Mouse (Mus musculus): ENCODE measurements around the gene Chchd1. TPM values are rescaled to one million over a fixed set of nuclear protein-coding genes. Genes with fewer than 3 reads are reported as not detected.

The Chchd1 gene
- polyA plus RNA-seq, 1 experiment from 2014 or later, result 281 TPM

GRCm38 (mm10) chr14:20707201-20708190 is 4.7 kb downstream of the Chchd1 start, which contains the start of gene Zswim8:
Zswim8 (plus strand) TSS chr14:20707552.
- no peaks in the 10 kb centered on the region for H3K9me3 ChIP-seq (replicated peaks)
- peak within 1 kb of the TSS; percentile 94 for H3K9ac ChIP-seq
- H3K4me2 ChIP-seq, result peak within 1 kb of the TSS; percentile 81
- under 1% methylated on average over 72 of the region's 80 CpGs for WGBS
- peaks cover 32% of the 10 kb centered on the region for H3K4me1 ChIP-seq
- H3K36me3 ChIP-seq (ENCODE audit: poor library complexity, severe bottlenecking), result peaks cover 40% of the 10 kb centered on the region
- ATAC-seq, result peak; percentile 92
- H3K4me3 ChIP-seq, result peak within 1 kb of the TSS; percentile 92
- peak within 1 kb of the TSS; percentile 76 for H3K27ac ChIP-seq
- no peaks in the 10 kb centered on the region for H3K27me3 ChIP-seq

- Histone ChIP-seq H3K4me3 (peak overlapping the region; percentile 92), H3K9me3 (replicated peaks) (no peaks in the 10 kb centered on the region), H3K27me3 (no peaks in the 10 kb centered on the region), H3K4me2 (peak overlapping the region; percentile 81), H3K4me1 (peaks cover 32% of the 10 kb centered on the region), H3K27ac (0 out of 2 replicates have a peak overlapping the region, but pooled peaks have one; percentile 76), H3K9ac (peak overlapping the region; percentile 94), H3K36me3 (ENCODE audit: poor library complexity, severe bottlenecking) (peaks cover 47% of the 10 kb centered on the region)
- no peak for ATAC-seq
- 7% methylated on average over 10 of the region's 10 CpGs for WGBS
These were observed 5.4 kb downstream of the Chchd1 start for GRCm38 (mm10) chr14:20708239-20708638.

- H3K4me1 ChIP-seq, result peaks cover 11% of the 10 kb centered on the region
- 84% methylated on average over 11 of the region's 11 CpGs for WGBS
- H3K27ac ChIP-seq, result no peak overlapping the region
- H3K4me3 ChIP-seq, result no peak overlapping the region
- no peak for ATAC-seq
- no peaks in the 10 kb centered on the region for H3K27me3 ChIP-seq
- H3K9me3 ChIP-seq (replicated peaks), result no peaks in the 10 kb centered on the region
- H3K36me3 ChIP-seq (ENCODE audit: poor library complexity, severe bottlenecking), result peaks cover 93% of the 10 kb centered on the region
- no peak overlapping the region for H3K4me2 ChIP-seq
- H3K9ac ChIP-seq, result no peak overlapping the region
These were observed 11.0 kb downstream of the Chchd1 start for GRCm38 (mm10) chr14:20713832-20714231.

GRCm38 (mm10) chr14:20718443-20718842 is 15.6 kb downstream of the Chchd1 start:
- Histone ChIP-seq H3K27ac (no peak overlapping the region), H3K36me3 (ENCODE audit: poor library complexity, severe bottlenecking) (peaks cover 100% of the 10 kb centered on the region), H3K27me3 (no peaks in the 10 kb centered on the region), H3K4me2 (no peak overlapping the region), H3K4me1 (no peaks in the 10 kb centered on the region), H3K4me3 (no peak overlapping the region), H3K9ac (no peak overlapping the region), H3K9me3 (replicated peaks) (no peaks in the 10 kb centered on the region)
- 91% methylated on average over 10 of the region's 10 CpGs for WGBS
- ATAC-seq, result no peak

GRCm38 (mm10) chr14:20719767-20720166 is 17.0 kb downstream of the Chchd1 start:
- Histone ChIP-seq H3K36me3 (ENCODE audit: poor library complexity, severe bottlenecking) (peaks cover 99% of the 10 kb centered on the region), H3K27me3 (no peaks in the 10 kb centered on the region), H3K9me3 (replicated peaks) (no peaks in the 10 kb centered on the region), H3K27ac (no peak overlapping the region), H3K4me1 (no peaks in the 10 kb centered on the region), H3K4me3 (no peak overlapping the region), H3K4me2 (no peak overlapping the region), H3K9ac (no peak overlapping the region)
- WGBS, result 96% methylated on average over 12 of the region's 12 CpGs
- no peak for ATAC-seq

GRCm38 (mm10) chr14:20721371-20721770 is 18.6 kb downstream of the Chchd1 start:
- Histone ChIP-seq H3K4me3 (no peak overlapping the region), H3K4me1 (no peaks in the 10 kb centered on the region), H3K9me3 (replicated peaks) (no peaks in the 10 kb centered on the region), H3K27me3 (no peaks in the 10 kb centered on the region), H3K27ac (no peak overlapping the region), H3K4me2 (no peak overlapping the region), H3K36me3 (ENCODE audit: poor library complexity, severe bottlenecking) (peaks cover 98% of the 10 kb centered on the region), H3K9ac (no peak overlapping the region)
- 0 out of 2 replicates have a peak, but pooled peaks have one; percentile 3 for ATAC-seq
- 94% methylated on average over 4 of the region's 4 CpGs for WGBS

GRCm38 (mm10) chr14:20723006-20723405 is 20.2 kb downstream of the Chchd1 start:
- H3K9ac ChIP-seq, result no peak overlapping the region
- H3K9me3 ChIP-seq (replicated peaks), result no peaks in the 10 kb centered on the region
- no peak for ATAC-seq
- no peak overlapping the region for H3K27ac ChIP-seq
- H3K27me3 ChIP-seq, result no peaks in the 10 kb centered on the region
- H3K4me2 ChIP-seq, result no peak overlapping the region
- 93% methylated on average over 12 of the region's 12 CpGs for WGBS
- H3K36me3 ChIP-seq (ENCODE audit: poor library complexity, severe bottlenecking), result peaks cover 94% of the 10 kb centered on the region
- H3K4me3 ChIP-seq, result no peak overlapping the region
- no peaks in the 10 kb centered on the region for H3K4me1 ChIP-seq

GRCm38 (mm10) chr14:20724043-20724442 is 21.2 kb downstream of the Chchd1 start:
- H3K27me3 ChIP-seq, result no peaks in the 10 kb centered on the region
- no peak overlapping the region for H3K27ac ChIP-seq
- 32% methylated on average over 5 of the region's 5 CpGs for WGBS
- H3K4me2 ChIP-seq, result no peak overlapping the region
- no peak overlapping the region for H3K9ac ChIP-seq
- peaks cover 94% of the 10 kb centered on the region for H3K36me3 ChIP-seq (ENCODE audit: poor library complexity, severe bottlenecking)
- no peaks in the 10 kb centered on the region for H3K4me1 ChIP-seq
- ATAC-seq, result peak; percentile 39; the same call in 1 of the 2 replicates
- H3K9me3 ChIP-seq (replicated peaks), result no peaks in the 10 kb centered on the region
- no peak overlapping the region for H3K4me3 ChIP-seq

- no peak overlapping the region for H3K4me2 ChIP-seq
- H3K4me1 ChIP-seq, result no peaks in the 10 kb centered on the region
- no peaks in the 10 kb centered on the region for H3K9me3 ChIP-seq (replicated peaks)
- H3K36me3 ChIP-seq (ENCODE audit: poor library complexity, severe bottlenecking), result peaks cover 94% of the 10 kb centered on the region
- 83% methylated on average over 6 of the region's 6 CpGs for WGBS
- H3K27me3 ChIP-seq, result no peaks in the 10 kb centered on the region
- no peak for ATAC-seq
- no peak overlapping the region for H3K9ac ChIP-seq
- H3K4me3 ChIP-seq, result no peak overlapping the region
- H3K27ac ChIP-seq, result no peak overlapping the region
These were observed 23.0 kb downstream of the Chchd1 start for GRCm38 (mm10) chr14:20725660-20726339.

GRCm38 (mm10) chr14:20729871-20730270 is 27.1 kb downstream of the Chchd1 start:
- no peak for ATAC-seq
- H3K9me3 ChIP-seq (replicated peaks), result no peaks in the 10 kb centered on the region
- H3K9ac ChIP-seq, result no peak overlapping the region
- H3K4me2 ChIP-seq, result no peak overlapping the region
- no peaks in the 10 kb centered on the region for H3K27me3 ChIP-seq
- H3K4me3 ChIP-seq, result no peak overlapping the region
- no peak overlapping the region for H3K27ac ChIP-seq
- H3K4me1 ChIP-seq, result peaks cover 12% of the 10 kb centered on the region
- 83% methylated on average over 9 of the region's 9 CpGs for WGBS
- peaks cover 66% of the 10 kb centered on the region for H3K36me3 ChIP-seq (ENCODE audit: poor library complexity, severe bottlenecking)

GRCm38 (mm10) chr14:20730853-20731602 is 28.2 kb downstream of the Chchd1 start:
- Histone ChIP-seq H3K27ac (no peak overlapping the region), H3K4me2 (no peak overlapping the region), H3K9ac (no peak overlapping the region), H3K4me1 (peaks cover 16% of the 10 kb centered on the region), H3K36me3 (ENCODE audit: poor library complexity, severe bottlenecking) (peaks cover 63% of the 10 kb centered on the region), H3K9me3 (replicated peaks) (no peaks in the 10 kb centered on the region), H3K27me3 (no peaks in the 10 kb centered on the region), H3K4me3 (no peak overlapping the region)
- ATAC-seq, result no peak
- WGBS, result 91% methylated on average over 9 of the region's 9 CpGs
